Mouse (Mus musculus) testis, adult 2 months (tissue): ENCODE data around the gene Slc38a6. TPM values are rescaled to one million over a fixed set of nuclear protein-coding genes. Genes with fewer than 3 reads are reported as not detected.

ENCODE experiments used
- H3K27ac ChIP-seq: fragments of 200-500 bp; 2 replicates; pipeline ENCODE4 v1.5.1; 2012; ENCODE audit warnings: low read depth, low read length; ENCODE audit not compliant: control insufficient read depth, insufficient read depth
- H3K27me3 ChIP-seq: fragments of 200-500 bp; 2 replicates; pipeline ENCODE4 v1.6.1; 2012; ENCODE audit warnings: mild to moderate bottlenecking, low read length, moderate library complexity; ENCODE audit not compliant: control insufficient read depth, insufficient read depth
- H3K36me3 ChIP-seq: fragments of 200-500 bp; 2 replicates; pipeline ENCODE4 v1.6.1; 2012; ENCODE audit warnings: mild to moderate bottlenecking, low read length; ENCODE audit not compliant: control insufficient read depth, insufficient read depth
- H3K4me1 ChIP-seq: fragments of 200-500 bp; 2 replicates; pipeline ENCODE4 v1.6.1; 2012; ENCODE audit warnings: low read length; ENCODE audit not compliant: control insufficient read depth, insufficient read depth
- H3K4me3 ChIP-seq: fragments of 200-500 bp; 2 replicates; pipeline ENCODE4 v1.5.1; 2012; ENCODE audit warnings: low read depth, mild to moderate bottlenecking, low read length, moderate library complexity, mixed read lengths; ENCODE audit not compliant: control insufficient read depth
- CTCF ChIP-seq: fragments of 200-500 bp; IDR thresholded peaks from 2 replicates; pipeline ENCODE4 v1.5.1; 2012; ENCODE audit warnings: low read depth, mild to moderate bottlenecking, inconsistent platforms, low read length, moderate library complexity; ENCODE audit not compliant: control insufficient read depth, insufficient read depth, insufficient replicate concordance
- POLR2A ChIP-seq: fragments of 200-500 bp; IDR thresholded peaks from 2 replicates; pipeline ENCODE4 v1.6.1; 2012; ENCODE audit warnings: low read depth, mild to moderate bottlenecking, inconsistent platforms, low read length, moderate library complexity; ENCODE audit not compliant: control insufficient read depth
- polyA plus RNA-seq: library from polyadenylated mRNA; depleted of rRNA; stranded (reverse); fragments of >200 nt; gene quantifications from 2 replicates; pipeline ENCODE4 v1.2.3, GENCODE M21; 2012

The Slc38a6 gene
- polyA plus RNA-seq, 1 experiment: 25.3 TPM

GRCm38 (mm10) chr12:73393018-73393417 is 106.4 kb downstream of the Slc38a6 start:
- Histone ChIP-seq H3K27me3 (no peaks in the 10 kb centered on the region), H3K36me3 (no peaks in the 10 kb centered on the region), H3K4me1 (no peaks in the 10 kb centered on the region; the same call in 1 of the 2 replicates), H3K4me3 (peak overlapping the region; percentile 28), H3K27ac (no peak overlapping the region)
- no peak for TF ChIP-seq POLR2A
- no peak for TF ChIP-seq CTCF

GRCm38 (mm10) chr12:73393881-73394291 is 107.3 kb downstream of the Slc38a6 start:
- Histone ChIP-seq H3K36me3 (no peaks in the 10 kb centered on the region), H3K4me1 (no peaks in the 10 kb centered on the region; the same call in 1 of the 2 replicates), H3K27me3 (no peaks in the 10 kb centered on the region), H3K27ac (no peak overlapping the region), H3K4me3 (peak overlapping the region; percentile 28)
- TF ChIP-seq POLR2A (no peak), CTCF (no peak)

- H3K27me3 ChIP-seq: no peaks in the 10 kb centered on the region
- no peaks in the 10 kb centered on the region for H3K36me3 ChIP-seq
- TF ChIP-seq POLR2A (no peak), CTCF (no peak)
- H3K4me3 ChIP-seq: peak overlapping the region; percentile 11; the same call in 1 of the 2 replicates
- H3K27ac ChIP-seq: no peak overlapping the region
- H3K4me1 ChIP-seq: no peaks in the 10 kb centered on the region; the same call in 1 of the 2 replicates
Measured at GRCm38 (mm10) chr12:73394571-73394970, 108.0 kb downstream of the Slc38a6 start.

GRCm38 (mm10) chr12:73399426-73399825 is 112.8 kb downstream of the Slc38a6 start:
- H3K27ac ChIP-seq: no peak overlapping the region
- no peaks in the 10 kb centered on the region; the same call in 1 of the 2 replicates for H3K4me1 ChIP-seq
- TF ChIP-seq CTCF (no peak), POLR2A (no peak)

DNA sequence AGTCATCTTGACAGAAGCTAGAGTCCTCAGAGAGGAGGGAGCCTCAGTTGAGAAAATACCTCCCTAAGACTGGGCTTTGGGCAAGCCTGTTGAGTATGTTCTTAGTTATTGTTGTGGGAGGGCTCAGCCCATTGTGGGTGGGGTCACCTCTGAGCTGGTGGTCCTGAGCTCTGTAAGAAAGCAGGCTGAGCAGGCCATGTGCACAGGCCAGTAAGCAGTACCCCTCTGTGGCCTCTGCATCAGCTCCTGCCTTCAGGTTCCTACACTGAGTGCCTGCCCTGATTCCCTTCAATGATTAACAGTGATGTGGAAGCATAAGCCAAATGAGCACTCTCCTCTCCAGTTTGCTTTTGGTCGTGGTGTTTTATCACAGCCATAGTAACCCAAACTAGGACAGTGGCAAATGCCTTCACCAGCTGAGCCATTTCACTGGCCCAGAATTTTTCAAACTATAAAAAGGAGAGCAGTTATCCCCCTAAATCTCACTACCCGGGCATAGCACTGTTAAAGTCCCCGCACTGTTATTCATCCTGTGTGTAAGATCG is 114.0 kb downstream of the Slc38a6 start:
- Histone ChIP-seq H3K4me1 (no peaks in the 10 kb centered on the region), H3K4me3 (no peak overlapping the region), H3K36me3 (no peaks in the 10 kb centered on the region), H3K27ac (no peak overlapping the region), H3K27me3 (no peaks in the 10 kb centered on the region)
- TF ChIP-seq CTCF: no peak
- TF ChIP-seq POLR2A: no peak

More at GRCm38 (mm10) chr12:73399426-73399825, 112.8 kb downstream of the Slc38a6 start:
- no peaks in the 10 kb centered on the region for H3K36me3 ChIP-seq
- no peaks in the 10 kb centered on the region for H3K27me3 ChIP-seq
- H3K4me3 ChIP-seq: no peak overlapping the region

- no peaks in the 10 kb centered on the region for H3K27me3 ChIP-seq
- no peaks in the 10 kb centered on the region for H3K4me1 ChIP-seq
- H3K4me3 ChIP-seq: no peak overlapping the region
- H3K36me3 ChIP-seq: no peaks in the 10 kb centered on the region
- no peak overlapping the region for H3K27ac ChIP-seq
- TF ChIP-seq CTCF (no peak), POLR2A (no peak)
Measured at GRCm38 (mm10) chr12:73401520-73402130, 115.0 kb downstream of the Slc38a6 start.

GRCm38 (mm10) chr12:73402137-73402712 is 115.6 kb downstream of the Slc38a6 start:
- H3K36me3 ChIP-seq: no peaks in the 10 kb centered on the region
- no peaks in the 10 kb centered on the region for H3K27me3 ChIP-seq
- H3K4me1 ChIP-seq: no peaks in the 10 kb centered on the region
- no peak overlapping the region for H3K4me3 ChIP-seq
- TF ChIP-seq POLR2A (no peak), CTCF (no peak)
- H3K27ac ChIP-seq: no peak overlapping the region
